Mouse (Mus musculus) embryonic fibroblast, embryonic 13.5 days (primary cell): ENCODE measurements around the gene Kansl1.

Experiments
- CTCF ChIP-seq: IDR thresholded peaks from 2 replicates; pipeline ENCODE4 v1.5.1; 2011; ENCODE audit warnings: mild to moderate bottlenecking, control low read depth, low read length, moderate library complexity, borderline replicate concordance; ENCODE audit not compliant: insufficient read depth
- POLR2A ChIP-seq: IDR thresholded peaks from 2 replicates; pipeline ENCODE4 v1.6.1; 2011; ENCODE audit warnings: low read depth, mild to moderate bottlenecking, control low read depth, low read length, moderate library complexity

DNA sequence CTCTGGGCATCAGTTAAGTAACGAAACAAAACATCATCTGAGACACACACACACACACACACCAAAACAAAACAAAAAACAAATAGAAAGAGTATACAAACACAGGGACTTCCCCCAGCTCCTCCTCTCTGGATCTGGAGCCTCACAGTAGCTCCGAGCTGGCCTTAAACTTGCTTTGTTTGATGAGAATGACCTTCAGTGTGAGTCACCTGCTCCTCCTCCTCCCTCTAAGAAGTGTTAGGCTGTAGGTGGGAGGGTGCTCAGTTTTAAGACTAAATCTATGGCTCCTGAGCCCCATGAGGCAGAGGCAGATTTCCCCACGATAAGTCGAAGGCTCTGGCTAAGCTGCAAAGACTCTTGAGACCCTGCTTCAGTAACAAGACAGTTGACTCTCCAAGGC, 43.8 kb upstream of the Kansl1 start:
- no peak for TF ChIP-seq CTCF
- TF ChIP-seq POLR2A: no peak
